Mouse (Mus musculus) thymus, adult 2 months (tissue): ENCODE data around the gene Msmo1.

Experiments used
- CTCF ChIP-seq: fragments of 200-500 bp; IDR thresholded peaks from 2 replicates; pipeline ENCODE4 v1.5.1; 2012; ENCODE audit warnings: mild to moderate bottlenecking, control low read depth, low read length, moderate library complexity, borderline replicate concordance; ENCODE audit not compliant: control insufficient read depth, poor library complexity, insufficient read depth; ENCODE audit errors: extremely low read depth
- POLR2A ChIP-seq: fragments of 200-500 bp; IDR thresholded peaks from 2 replicates; pipeline ENCODE4 v1.6.1; 2012; ENCODE audit warnings: mild to moderate bottlenecking, low read length, control low read depth, moderate library complexity; ENCODE audit not compliant: control insufficient read depth, poor library complexity, insufficient read depth; ENCODE audit errors: extremely low read depth

- no peak for TF ChIP-seq CTCF
- no peak for TF ChIP-seq POLR2A
Observed at GRCm38 (mm10) chr8:64746215-64747058, 12.8 kb upstream of the Msmo1 start.
